Mouse (Mus musculus) neural tube, embryonic 11.5 days (tissue): ENCODE measurements around the gene Arhgef3. TPM values are rescaled to one million over a fixed set of nuclear protein-coding genes. Genes with fewer than 3 reads are reported as not detected.

Experiments used
- ATAC-seq: fragments of 200-750 bp; cut with Nextera tagmentation; 2 replicates; pipeline ENCODE4 v1.8.0; 2017; ENCODE audit warnings: moderate number of reproducible peaks, mild to moderate bottlenecking, moderate TSS enrichment, moderate library complexity; ENCODE audit not compliant: insufficient read depth, low FRiP score, low TSS enrichment
- DNase-seq: peaks from one replicate; pipeline ENCODE4 v3.0.0-alpha.2; 2015; ENCODE audit warnings: low spot score
- H3K27ac ChIP-seq: fragments of 300-500 bp; sonication (generic); 2 replicates; pipeline ENCODE4 v1.5.1; 2014; ENCODE audit warnings: low read depth, mild to moderate bottlenecking, low read length
- H3K27me3 ChIP-seq: fragments of 300-500 bp; sonication (generic); 2 replicates; pipeline ENCODE4 v1.6.1; 2014; ENCODE audit warnings: mild to moderate bottlenecking, low read length, mixed read lengths; ENCODE audit not compliant: control insufficient read depth, insufficient read depth
- H3K36me3 ChIP-seq: fragments of 300-500 bp; sonication (generic); 2 replicates; pipeline ENCODE4 v1.6.1; 2014; ENCODE audit warnings: mild to moderate bottlenecking, low read length, moderate library complexity, mixed read lengths; ENCODE audit not compliant: control insufficient read depth, insufficient read depth
- H3K4me1 ChIP-seq: fragments of 300-500 bp; sonication (generic); 2 replicates; pipeline ENCODE4 v1.6.1; 2014; ENCODE audit warnings: low read length, mixed read lengths; ENCODE audit not compliant: control insufficient read depth, insufficient read depth
- H3K4me2 ChIP-seq: fragments of 300-500 bp; sonication (generic); 2 replicates; pipeline ENCODE4 v1.6.1; 2014; ENCODE audit warnings: low read depth, mild to moderate bottlenecking, moderate library complexity
- H3K4me3 ChIP-seq: fragments of 300-500 bp; sonication (generic); 2 replicates; pipeline ENCODE4 v1.5.1; 2014; ENCODE audit warnings: low read depth, low read length
- H3K9ac ChIP-seq: fragments of 300-500 bp; sonication (generic); 2 replicates; pipeline ENCODE4 v1.6.1; 2014; ENCODE audit warnings: mild to moderate bottlenecking, low read length
- H3K9me3 ChIP-seq: fragments of 300-500 bp; sonication (generic); 2 replicates; pipeline ENCODE4 v1.6.1; 2016; ENCODE audit warnings: low read length; ENCODE audit not compliant: control insufficient read depth
- WGBS: fragments of 180-500 bp; shearing (Covaris S2); extraction: QIAGEN DNeasy Blood & Tissue Kit; methylation state at CpG from one replicate; pipeline ENCODE4 v1.1.7; 2014; 5-methylcytosine and 5-hydroxymethylcytosine counted together
- polyA plus RNA-seq: library from polyadenylated mRNA; unstranded; fragments of >200 nt; fragmentation: Nextera tagmentation; extraction: Ambion mirVana; gene quantifications from 2 replicates; pipeline ENCODE4 v1.2.1, GENCODE M21; 2014

The Arhgef3 gene
- polyA plus RNA-seq, 1 experiment from 2014 or later: 5.1 TPM

GRCm38 (mm10) chr14:27393806-27394205, 279.1 kb downstream of the Arhgef3 start:
- DNase-seq (no peak), ATAC-seq (no peak)
- Histone ChIP-seq H3K4me3 (no peak overlapping the region), H3K36me3 (no peaks in the 10 kb centered on the region), H3K27me3 (no peaks in the 10 kb centered on the region), H3K9ac (no peak overlapping the region), H3K9me3 (no peaks in the 10 kb centered on the region), H3K4me2 (no peak overlapping the region), H3K4me1 (no peaks in the 10 kb centered on the region), H3K27ac (no peak overlapping the region)
- WGBS: 73% methylated on average over 10 of the region's 10 CpGs

- Histone ChIP-seq H3K36me3 (no peaks in the 10 kb centered on the region), H3K27ac (no peak overlapping the region), H3K4me1 (no peaks in the 10 kb centered on the region), H3K9me3 (no peaks in the 10 kb centered on the region), H3K27me3 (no peaks in the 10 kb centered on the region), H3K4me2 (no peak overlapping the region), H3K4me3 (no peak overlapping the region), H3K9ac (no peak overlapping the region)
- no peak for DNase-seq
- 86% methylated on average over 7 of the region's 7 CpGs for WGBS
- no peak for ATAC-seq
These were observed 281.7 kb downstream of the Arhgef3 start for GRCm38 (mm10) chr14:27396424-27396823.

DNA sequence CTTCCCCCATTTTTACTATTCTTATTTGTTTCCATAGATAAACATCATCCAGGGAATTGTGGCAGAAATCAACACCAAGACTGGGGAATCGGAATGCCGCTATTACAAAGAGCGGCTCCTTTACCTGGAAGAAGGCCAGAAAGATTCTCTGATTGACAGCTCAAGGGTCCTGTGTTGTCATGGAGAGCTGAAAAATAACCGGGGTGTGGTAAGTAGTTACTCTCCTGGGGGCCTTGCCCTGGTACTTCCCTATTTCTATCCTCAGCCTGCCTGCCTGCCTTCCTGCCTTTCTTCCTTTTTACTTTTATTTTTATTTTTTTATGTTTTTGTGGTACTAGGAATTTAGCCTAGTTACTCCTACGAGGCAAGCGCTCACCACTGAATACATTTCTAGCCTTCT, 282.8 kb downstream of the Arhgef3 start:
- 91% methylated on average over 6 of the region's 6 CpGs for WGBS
- Histone ChIP-seq H3K9ac (no peak overlapping the region), H3K27ac (no peak overlapping the region), H3K4me2 (no peak overlapping the region), H3K4me1 (no peaks in the 10 kb centered on the region), H3K9me3 (no peaks in the 10 kb centered on the region), H3K27me3 (no peaks in the 10 kb centered on the region), H3K36me3 (no peaks in the 10 kb centered on the region), H3K4me3 (no peak overlapping the region)
- no peak for DNase-seq
- ATAC-seq: no peak

- H3K9ac ChIP-seq: no peak overlapping the region
- H3K9me3 ChIP-seq: no peaks in the 10 kb centered on the region
- WGBS: 92% methylated on average over 6 of the region's 6 CpGs
- H3K4me3 ChIP-seq: no peak overlapping the region
- DNase-seq (no peak), ATAC-seq (no peak)
- no peak overlapping the region for H3K27ac ChIP-seq
- no peaks in the 10 kb centered on the region for H3K27me3 ChIP-seq
- no peak overlapping the region for H3K4me2 ChIP-seq
- H3K4me1 ChIP-seq: no peaks in the 10 kb centered on the region
- H3K36me3 ChIP-seq: no peaks in the 10 kb centered on the region
These were observed 285.8 kb downstream of the Arhgef3 start for GRCm38 (mm10) chr14:27400495-27400894.

DNA sequence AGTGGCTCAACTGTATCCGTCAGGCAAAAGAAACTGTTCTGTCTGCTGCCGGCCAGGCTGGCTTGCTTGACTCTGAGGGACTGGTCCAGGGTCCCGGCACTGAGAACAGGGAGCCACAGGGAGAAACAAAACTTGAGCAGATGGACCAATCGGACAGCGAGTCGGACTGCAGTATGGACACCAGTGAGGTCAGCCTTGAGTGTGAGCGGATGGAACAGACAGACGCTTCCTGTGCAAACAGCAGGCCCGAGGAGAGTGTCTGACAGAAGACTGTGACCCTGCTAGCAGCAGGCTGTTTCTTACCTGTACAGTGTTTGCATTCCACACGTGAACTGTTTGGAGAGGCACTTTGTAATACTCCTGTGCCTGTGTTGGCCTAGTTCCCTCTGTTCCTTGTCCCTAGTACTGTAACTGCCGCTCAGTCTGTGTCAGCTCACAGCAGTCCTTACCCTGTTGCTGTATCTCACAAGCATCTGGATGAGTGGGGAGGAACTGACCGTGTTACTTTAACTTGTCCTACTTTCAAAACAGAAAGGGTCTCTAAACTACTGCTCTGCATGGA, 287.1 kb downstream of the Arhgef3 start:
- WGBS: 84% methylated on average over 12 of the region's 12 CpGs
- no peak for DNase-seq

DNA sequence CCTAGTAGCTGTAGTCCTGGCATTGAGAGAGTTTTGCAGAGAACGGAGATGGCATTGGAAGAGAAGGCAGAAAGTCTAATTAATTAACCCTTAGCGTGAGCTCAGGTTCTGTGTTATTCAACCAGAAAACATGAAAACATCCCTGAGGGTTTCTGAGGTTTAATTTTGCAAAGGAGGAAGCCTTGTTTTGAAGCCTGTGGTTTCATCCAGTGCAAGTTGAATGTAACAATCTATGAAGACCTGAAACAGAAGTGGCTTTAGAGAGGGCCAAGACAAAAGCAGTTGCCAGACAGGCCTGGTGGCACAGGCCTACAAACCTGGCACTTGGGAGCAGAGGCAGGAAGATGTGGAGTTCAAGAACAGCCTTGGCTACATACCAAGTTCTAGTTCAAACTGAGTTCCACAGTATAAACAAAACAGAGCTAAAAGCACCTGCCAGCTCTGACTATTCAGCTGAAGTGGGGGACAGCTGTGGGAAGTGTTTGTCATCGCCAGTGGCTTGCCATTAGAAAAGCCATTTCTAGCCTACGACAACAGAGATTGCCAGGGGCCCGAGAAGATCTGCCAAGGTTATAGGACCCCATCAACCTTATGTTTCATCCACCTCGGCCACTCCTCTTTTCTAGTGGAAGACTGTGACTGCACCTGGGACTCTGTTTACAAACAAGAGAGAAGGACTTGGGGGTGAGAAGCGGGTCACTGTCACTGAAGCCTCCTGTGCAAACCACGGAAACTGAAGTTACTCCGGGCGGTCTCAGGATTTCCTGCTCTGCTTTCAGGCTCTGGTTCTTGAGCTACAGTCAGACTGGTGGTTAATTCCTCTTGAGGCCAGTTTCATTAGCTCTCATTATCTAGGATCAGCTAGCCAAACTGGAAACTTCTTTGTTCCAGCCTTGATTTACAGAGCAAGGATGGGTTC, 287.9 kb downstream of the Arhgef3 start:
- Histone ChIP-seq H3K36me3 (no peaks in the 10 kb centered on the region), H3K9ac (no peak overlapping the region), H3K4me3 (no peak overlapping the region), H3K9me3 (no peaks in the 10 kb centered on the region), H3K4me1 (no peaks in the 10 kb centered on the region), H3K27ac (no peak overlapping the region), H3K4me2 (no peak overlapping the region), H3K27me3 (no peaks in the 10 kb centered on the region)
- ATAC-seq (no peak), DNase-seq (no peak)
- WGBS: 85% methylated on average over 10 of the region's 10 CpGs

More for the DNA sequence above, 287.1 kb downstream of the Arhgef3 start:
- Histone ChIP-seq H3K9me3 (no peaks in the 10 kb centered on the region), H3K4me3 (no peak overlapping the region), H3K9ac (no peak overlapping the region), H3K36me3 (no peaks in the 10 kb centered on the region), H3K4me1 (no peaks in the 10 kb centered on the region), H3K27ac (no peak overlapping the region), H3K27me3 (no peaks in the 10 kb centered on the region), H3K4me2 (no peak overlapping the region)
- ATAC-seq: no peak

DNA sequence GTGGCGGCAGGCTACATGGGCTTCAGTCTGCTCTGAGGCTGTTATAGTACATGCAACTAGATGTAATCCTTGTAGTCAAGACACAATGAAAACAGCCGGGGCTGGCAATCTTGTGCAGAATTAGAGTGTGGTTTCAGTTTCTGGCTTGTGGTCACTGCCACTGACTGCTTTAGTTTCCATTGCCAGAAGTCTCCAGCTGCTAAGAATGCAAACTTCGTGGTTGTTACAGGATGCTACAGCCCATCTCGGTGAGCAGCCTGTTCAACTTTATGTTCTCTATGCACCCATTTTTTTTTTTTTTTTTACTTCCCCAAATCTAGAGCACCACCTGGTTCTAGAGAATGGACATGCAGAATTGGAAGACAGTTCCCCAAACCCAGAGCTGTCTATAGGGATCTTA, 290.8 kb downstream of the Arhgef3 start:
- no peak for ATAC-seq
- DNase-seq: no peak
- Histone ChIP-seq H3K4me1 (no peaks in the 10 kb centered on the region), H3K9me3 (no peaks in the 10 kb centered on the region), H3K36me3 (no peaks in the 10 kb centered on the region), H3K9ac (no peak overlapping the region), H3K4me3 (no peak overlapping the region), H3K4me2 (no peak overlapping the region), H3K27ac (no peak overlapping the region), H3K27me3 (no peaks in the 10 kb centered on the region)
- 91% methylated on average over 4 of the region's 4 CpGs for WGBS

GRCm38 (mm10) chr14:27405947-27406346, 291.2 kb downstream of the Arhgef3 start:
- no peak overlapping the region for H3K9ac ChIP-seq
- H3K27ac ChIP-seq: no peak overlapping the region
- H3K4me2 ChIP-seq: no peak overlapping the region
- no peaks in the 10 kb centered on the region for H3K27me3 ChIP-seq
- H3K4me1 ChIP-seq: no peaks in the 10 kb centered on the region
- H3K4me3 ChIP-seq: no peak overlapping the region
- no peaks in the 10 kb centered on the region for H3K36me3 ChIP-seq
- DNase-seq: no peak
- no peak for ATAC-seq
- H3K9me3 ChIP-seq: no peaks in the 10 kb centered on the region
- WGBS: 96% methylated on average over 2 of the region's 2 CpGs

DNA sequence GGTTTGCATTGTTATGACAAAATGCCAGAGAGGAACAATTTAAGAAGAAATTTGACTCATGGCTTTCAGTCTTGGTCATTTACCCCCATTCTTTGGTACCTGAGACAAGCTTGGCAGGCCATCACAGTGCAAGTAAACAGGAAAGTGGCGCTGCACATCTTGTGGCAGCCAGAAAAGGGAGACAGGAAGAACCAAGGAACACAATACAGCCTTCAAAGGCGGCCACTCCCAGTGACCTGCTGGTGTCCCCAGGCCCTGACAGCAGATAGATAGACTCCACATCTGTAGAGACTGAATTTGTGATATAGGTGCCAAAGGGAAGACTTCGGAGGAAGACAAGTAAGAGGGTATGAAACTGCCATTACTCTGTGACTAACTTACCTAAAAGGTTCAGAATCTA, 293.5 kb downstream of the Arhgef3 start:
- H3K4me2 ChIP-seq: no peak overlapping the region
- DNase-seq: no peak
- no peak overlapping the region for H3K9ac ChIP-seq
- H3K4me3 ChIP-seq: no peak overlapping the region
- ATAC-seq: no peak
- H3K4me1 ChIP-seq: no peaks in the 10 kb centered on the region
- no peaks in the 10 kb centered on the region for H3K36me3 ChIP-seq
- no peaks in the 10 kb centered on the region for H3K9me3 ChIP-seq
- WGBS: 84% methylated on average over 3 of the region's 3 CpGs
- no peaks in the 10 kb centered on the region for H3K27me3 ChIP-seq
- H3K27ac ChIP-seq: no peak overlapping the region
